Mouse (Mus musculus) adrenal gland, adult 18-20 months (tissue): Measurements from ENCODE around the gene Pitpnm1. TPM values are rescaled to one million over a fixed set of nuclear protein-coding genes. Genes with fewer than 3 reads are reported as not detected.
"Not testable (repeated sequence)": the region's sequence is repeated elsewhere in the genome, so short reads cannot be mapped to it uniquely, and the experiment has no call there.

Source experiments
- DNase-seq, 2 experiments: peaks; one replicate each; pipeline ENCODE4 v3.0.0; 2021 to 2022; ENCODE audit warnings: low spot score in 2 of 2
- total RNA-seq, 2 experiments: library from RNA; stranded (reverse); gene quantifications; 1 replicate in 1 of 2; 2 replicates in 1 of 2; pipeline ENCODE4 v1.2.3; 2021

Pitpnm1 gene
- total RNA-seq, 2 experiments from 2014 or later: 85.6 to 115 TPM

- DNase-seq: not testable (repeated sequence)
Observed at GRCm38 (mm10) chr19:4068242-4068641, 31.6 kb upstream of the Pitpnm1 start.

- DNase-seq: no peak
Observed at GRCm38 (mm10) chr19:4068717-4069410, 30.9 kb upstream of the Pitpnm1 start.

- DNase-seq: no peak
Observed at GRCm38 (mm10) chr19:4070311-4070710, 29.5 kb upstream of the Pitpnm1 start.

- no peak for DNase-seq
Observed at GRCm38 (mm10) chr19:4070756-4071155, 29.0 kb upstream of the Pitpnm1 start.

GRCm38 (mm10) chr19:4071406-4071805 lies 28.4 kb upstream of the Pitpnm1 start:
- no peak for DNase-seq

- no peak for DNase-seq
Observed at GRCm38 (mm10) chr19:4072706-4073424, 26.9 kb upstream of the Pitpnm1 start.

GRCm38 (mm10) chr19:4075531-4075930 lies 24.3 kb upstream of the Pitpnm1 start:
- no peak for DNase-seq

GRCm38 (mm10) chr19:4079594-4079993 lies 20.2 kb upstream of the Pitpnm1 start:
- DNase-seq: no peak

- no peak for DNase-seq
Observed at GRCm38 (mm10) chr19:4080511-4081009, 19.2 kb upstream of the Pitpnm1 start.

GRCm38 (mm10) chr19:4081394-4081793 lies 18.4 kb upstream of the Pitpnm1 start, which contains the start of gene Cabp2:
Cabp2 (plus strand) TSS chr19:4081578.
- DNase-seq: no peak

- DNase-seq: no peak
Observed at GRCm38 (mm10) chr19:4082219-4082965, 17.4 kb upstream of the Pitpnm1 start.

GRCm38 (mm10) chr19:4083316-4083715 lies 16.5 kb upstream of the Pitpnm1 start:
- no peak for DNase-seq

- DNase-seq: no peak
Observed at GRCm38 (mm10) chr19:4083826-4084225, 16.0 kb upstream of the Pitpnm1 start.

GRCm38 (mm10) chr19:4084984-4085383 lies 14.8 kb upstream of the Pitpnm1 start:
- no peak for DNase-seq

GRCm38 (mm10) chr19:4086156-4086555 lies 13.6 kb upstream of the Pitpnm1 start:
- no peak for DNase-seq

GRCm38 (mm10) chr19:4087090-4087489 lies 12.7 kb upstream of the Pitpnm1 start:
- no peak for DNase-seq

- DNase-seq: no peak
Observed at GRCm38 (mm10) chr19:4088146-4088545, 11.7 kb upstream of the Pitpnm1 start.

GRCm38 (mm10) chr19:4089128-4089527 lies 10.7 kb upstream of the Pitpnm1 start:
- DNase-seq: no peak

- DNase-seq: no peak
Observed at GRCm38 (mm10) chr19:4090446-4090845, 9.4 kb upstream of the Pitpnm1 start.

GRCm38 (mm10) chr19:4091383-4091782 lies 8.4 kb upstream of the Pitpnm1 start:
- DNase-seq: no peak

GRCm38 (mm10) chr19:4092750-4093149 lies 7.0 kb upstream of the Pitpnm1 start:
- DNase-seq: no peak

GRCm38 (mm10) chr19:4093772-4094171 lies 6.0 kb upstream of the Pitpnm1 start:
- DNase-seq: no peak
